Mouse (Mus musculus) kidney, adult 2 months (tissue): ENCODE results near the gene Ifitm2.

Experiments
- CTCF ChIP-seq: fragments of 200-500 bp; conservative IDR thresholded peaks from 2 replicates; pipeline ENCODE4 v1.5.1; 2011; ENCODE audit warnings: low read depth, mild to moderate bottlenecking, control low read depth, low read length, moderate library complexity, mixed read lengths; ENCODE audit not compliant: insufficient read depth, insufficient read length
- POLR2A ChIP-seq: fragments of 200-500 bp; IDR thresholded peaks from one replicate; pipeline ENCODE4 v1.6.1; 2011; ENCODE audit warnings: low read depth, low read length, control low read depth

GRCm38 (mm10) chr7:140987182-140988138 is 31.7 kb upstream of the Ifitm2 start:
- TF ChIP-seq CTCF (no peak), POLR2A (no peak)
